Mouse (Mus musculus) lung, postnatal 0 days (tissue): ENCODE measurements at regions not wholly inside any gene's neighbourhood (a gene's known extent, or its start where the extent isn't known, plus 50 kb on each side); places are given as distances from the start of the nearest gene placed in this dataset.

Experiments
- ATAC-seq: fragments of 200-750 bp; cut with Nextera tagmentation; 2 replicates; pipeline ENCODE4 v1.8.0; 2017; ENCODE audit warnings: moderate library complexity
- DNase-seq: peaks from one replicate; pipeline ENCODE4 v3.0.0-alpha.2; 2016; ENCODE audit warnings: low spot score
- H3K27ac ChIP-seq: fragments of 300-500 bp; sonication (generic); 2 replicates; pipeline ENCODE4 v1.5.1; 2014; ENCODE audit warnings: antibody characterized with exemption, mild to moderate bottlenecking, low read length, mixed read lengths
- H3K27me3 ChIP-seq: fragments of 300-500 bp; sonication (generic); replicated peaks from 2 replicates; pipeline ENCODE4 v1.6.1; 2014; ENCODE audit warnings: low read length, mixed read lengths; ENCODE audit not compliant: insufficient read depth
- H3K36me3 ChIP-seq: fragments of 300-500 bp; sonication (generic); 2 replicates; pipeline ENCODE4 v1.6.1; 2014; ENCODE audit warnings: low read length, mixed read lengths; ENCODE audit not compliant: insufficient read depth
- H3K4me1 ChIP-seq: fragments of 300-500 bp; sonication (generic); 2 replicates; pipeline ENCODE4 v1.6.1; 2014; ENCODE audit warnings: antibody characterized with exemption, low read depth, low read length, mixed read lengths; ENCODE audit not compliant: insufficient read depth
- H3K4me2 ChIP-seq: fragments of 300-500 bp; sonication (generic); replicated peaks from 2 replicates; pipeline ENCODE4 v1.6.1; 2014; ENCODE audit warnings: low read depth, mild to moderate bottlenecking, low read length, moderate library complexity, mixed read lengths
- H3K4me3 ChIP-seq: fragments of 300-500 bp; sonication (generic); 2 replicates; pipeline ENCODE4 v1.5.1; 2014; ENCODE audit warnings: low read depth, low read length
- H3K9ac ChIP-seq: fragments of 300-500 bp; sonication (generic); replicated peaks from 2 replicates; pipeline ENCODE4 v1.6.1; 2014; ENCODE audit warnings: low read depth, mild to moderate bottlenecking
- H3K9me3 ChIP-seq: fragments of 300-500 bp; sonication (generic); 2 replicates; pipeline ENCODE4 v1.6.1; 2016; ENCODE audit warnings: low read length, mixed read lengths
- CTCF ChIP-seq: IDR thresholded peaks from 2 replicates; pipeline ENCODE4 v1.5.1; 2016; ENCODE audit warnings: antibody characterized with exemption, mild to moderate bottlenecking
- EP300 ChIP-seq: IDR thresholded peaks from 2 replicates; pipeline ENCODE4 v1.6.1; 2016; ENCODE audit warnings: antibody characterized with exemption, mild to moderate bottlenecking, control low read depth
- WGBS: fragments of 180-500 bp; shearing (Covaris S2); extraction: QIAGEN DNeasy Blood & Tissue Kit; methylation state at CpG from one replicate; pipeline ENCODE4 v1.1.7; 2014; 5-methylcytosine and 5-hydroxymethylcytosine counted together

DNA sequence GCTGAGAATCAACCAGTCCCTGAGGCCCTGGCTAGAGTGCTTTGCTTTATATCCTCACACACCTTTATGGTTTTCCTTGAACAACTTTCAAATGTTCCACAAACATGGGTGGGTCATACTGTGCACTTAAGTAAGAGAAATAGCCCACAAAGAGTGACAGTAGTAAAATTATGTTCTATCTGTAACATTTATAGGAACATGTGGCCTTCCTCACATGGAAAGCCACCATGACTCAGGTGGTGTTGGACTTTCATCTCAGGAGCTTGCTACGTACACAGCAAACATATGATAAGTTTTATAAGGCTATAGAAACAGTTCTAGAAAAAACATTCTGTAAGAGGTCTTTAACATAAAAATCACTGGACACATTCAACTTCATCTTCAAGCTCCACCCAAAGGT is 87.8 kb upstream of the Tle4 start:
- H3K9ac ChIP-seq: no peak overlapping the region
- no peak overlapping the region for H3K27ac ChIP-seq
- no peak overlapping the region for H3K4me3 ChIP-seq
- no peak overlapping the region for H3K4me2 ChIP-seq
- no peak for TF ChIP-seq EP300
- TF ChIP-seq CTCF: no peak
- H3K4me1 ChIP-seq: no peaks in the 10 kb centered on the region
- no peaks in the 10 kb centered on the region for H3K9me3 ChIP-seq
- H3K27me3 ChIP-seq: no peaks in the 10 kb centered on the region
- H3K36me3 ChIP-seq: no peaks in the 10 kb centered on the region
- ATAC-seq (no peak), DNase-seq (no peak)
- WGBS: 97% methylated on average over 1 of the region's 1 CpGs

DNA sequence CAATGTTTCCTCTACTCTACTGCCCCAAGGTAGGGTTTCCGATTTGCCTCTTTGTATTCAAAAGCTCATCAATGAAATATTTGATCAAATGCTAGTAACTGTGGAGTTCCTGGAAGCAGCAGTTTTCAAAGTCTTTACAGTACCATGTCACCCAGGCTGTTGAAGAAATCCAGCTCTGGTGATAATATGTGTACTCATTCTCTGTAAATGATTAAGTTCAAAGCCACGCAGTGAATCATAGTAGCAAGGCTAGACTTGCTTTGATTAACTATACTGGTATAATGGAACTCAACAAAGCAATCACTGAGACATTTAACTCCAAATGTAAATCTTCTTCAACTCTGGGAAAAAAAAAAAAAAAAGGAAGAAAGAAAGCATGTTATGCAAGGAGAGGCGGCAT is 86.8 kb upstream of the Tle4 start:
- Histone ChIP-seq H3K27ac (no peak overlapping the region), H3K9ac (no peak overlapping the region), H3K4me2 (no peak overlapping the region), H3K36me3 (no peaks in the 10 kb centered on the region), H3K9me3 (no peaks in the 10 kb centered on the region), H3K4me1 (no peaks in the 10 kb centered on the region), H3K27me3 (no peaks in the 10 kb centered on the region), H3K4me3 (no peak overlapping the region)
- WGBS: 82% methylated on average over 3 of the region's 3 CpGs
- ATAC-seq: no peak
- no peak for TF ChIP-seq CTCF
- no peak for TF ChIP-seq EP300
- no peak for DNase-seq

DNA sequence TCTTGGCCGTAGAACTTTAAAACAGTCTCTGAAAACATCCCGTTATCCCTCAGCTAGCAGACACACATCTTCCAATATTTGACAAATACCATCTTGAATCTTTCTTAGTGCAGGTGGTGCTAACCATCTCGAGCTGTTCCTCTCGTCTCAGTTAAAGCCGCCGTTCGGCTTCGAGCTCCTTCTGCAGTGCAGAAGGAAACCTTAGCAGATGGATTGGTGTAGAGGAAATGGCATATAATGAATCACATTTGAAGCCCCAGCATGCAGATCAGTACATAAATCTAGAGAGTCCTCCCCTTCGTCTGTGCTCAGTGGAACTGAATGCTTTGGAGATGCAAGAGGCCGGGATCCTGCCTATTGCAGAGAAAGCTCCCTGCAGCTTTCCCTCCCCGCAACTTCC is 83.5 kb upstream of the Tle4 start:
- ATAC-seq: no peak
- Histone ChIP-seq H3K4me3 (no peak overlapping the region), H3K36me3 (no peaks in the 10 kb centered on the region), H3K9me3 (no peaks in the 10 kb centered on the region), H3K27me3 (no peaks in the 10 kb centered on the region), H3K4me2 (no peak overlapping the region), H3K9ac (no peak overlapping the region), H3K4me1 (no peaks in the 10 kb centered on the region), H3K27ac (no peak overlapping the region)
- DNase-seq: no peak
- 53% methylated on average over 11 of the region's 11 CpGs for WGBS
- TF ChIP-seq EP300 (no peak), CTCF (no peak)

DNA sequence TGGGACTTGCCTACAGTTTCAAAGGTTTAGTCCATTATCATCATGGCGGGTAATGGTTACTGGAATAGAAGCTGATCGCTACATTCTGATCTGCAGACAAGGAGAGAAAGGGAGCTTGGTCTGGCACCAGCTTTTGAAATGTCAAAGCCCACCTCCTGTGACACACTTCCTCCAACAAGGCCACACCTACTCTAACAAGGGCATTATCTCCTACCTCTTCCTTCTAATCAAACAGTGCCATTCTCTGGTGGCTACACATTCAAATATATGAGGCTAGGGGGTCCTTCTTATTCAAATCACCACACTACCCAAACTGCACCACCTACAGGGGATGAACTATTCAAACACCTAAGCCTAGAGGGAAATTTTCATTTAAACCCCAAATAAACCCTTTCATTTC is 81.9 kb upstream of the Tle4 start:
- no peaks in the 10 kb centered on the region for H3K4me1 ChIP-seq
- H3K27ac ChIP-seq: no peak overlapping the region
- DNase-seq: no peak
- WGBS: 91% methylated on average over 2 of the region's 2 CpGs
- no peak overlapping the region for H3K4me3 ChIP-seq
- no peak overlapping the region for H3K4me2 ChIP-seq
- H3K36me3 ChIP-seq: no peaks in the 10 kb centered on the region
- H3K27me3 ChIP-seq: no peaks in the 10 kb centered on the region
- ATAC-seq: no peak
- TF ChIP-seq CTCF (no peak), EP300 (no peak)
- no peaks in the 10 kb centered on the region for H3K9me3 ChIP-seq
- H3K9ac ChIP-seq: no peak overlapping the region

DNA sequence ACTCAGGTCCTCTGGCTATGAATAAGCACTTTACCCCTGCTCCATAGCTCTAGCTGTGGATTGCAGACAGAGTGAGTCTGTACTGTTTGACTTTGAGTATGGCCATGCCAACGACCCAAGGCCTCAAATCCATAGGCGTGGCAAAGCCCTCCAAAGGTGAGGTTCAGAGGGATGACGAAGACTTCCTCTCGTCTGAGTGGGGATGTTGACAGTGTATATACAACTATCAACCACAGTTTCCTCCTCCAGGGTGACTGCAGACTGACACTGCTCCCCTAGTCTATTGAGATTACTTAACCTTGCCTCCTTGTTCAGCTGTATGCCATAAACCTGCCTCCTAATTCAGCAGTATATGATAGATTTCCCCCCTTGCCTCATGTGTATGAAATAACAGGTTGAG is 80.7 kb upstream of the Tle4 start:
- no peaks in the 10 kb centered on the region for H3K4me1 ChIP-seq
- H3K27me3 ChIP-seq: no peaks in the 10 kb centered on the region
- ATAC-seq (no peak), DNase-seq (no peak)
- no peak overlapping the region for H3K4me3 ChIP-seq
- WGBS: 46% methylated on average over 4 of the region's 4 CpGs
- no peaks in the 10 kb centered on the region for H3K9me3 ChIP-seq
- H3K36me3 ChIP-seq: no peaks in the 10 kb centered on the region
- H3K4me2 ChIP-seq: no peak overlapping the region
- no peak overlapping the region for H3K9ac ChIP-seq
- no peak overlapping the region for H3K27ac ChIP-seq
- TF ChIP-seq EP300: no peak
- no peak for TF ChIP-seq CTCF

DNA sequence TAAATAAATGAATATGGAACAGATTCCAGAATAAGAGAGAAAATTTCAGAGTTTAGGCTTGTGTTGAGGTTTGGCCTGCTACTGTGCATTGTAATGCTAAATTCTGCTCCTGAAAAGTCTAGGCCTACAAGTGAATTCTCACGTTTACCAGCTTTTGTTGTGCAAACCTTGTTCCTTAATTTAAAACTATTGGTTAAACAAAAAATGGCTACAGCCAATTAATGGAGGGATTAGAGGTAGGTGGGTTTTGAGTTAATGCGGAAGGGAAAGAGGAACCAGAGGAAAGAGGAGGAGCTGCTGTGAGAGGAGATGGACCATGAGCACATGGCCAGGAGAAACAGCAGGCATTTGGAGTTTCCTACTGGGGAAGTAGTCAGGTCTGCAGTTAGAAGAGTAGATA is 79.1 kb upstream of the Tle4 start:
- TF ChIP-seq CTCF: no peak
- no peak for TF ChIP-seq EP300
- DNase-seq (no peak), ATAC-seq (no peak)
- H3K27me3 ChIP-seq: no peaks in the 10 kb centered on the region
- H3K4me2 ChIP-seq: no peak overlapping the region
- no peak overlapping the region for H3K4me3 ChIP-seq
- no peaks in the 10 kb centered on the region for H3K4me1 ChIP-seq
- H3K27ac ChIP-seq: no peak overlapping the region
- H3K36me3 ChIP-seq: no peaks in the 10 kb centered on the region
- no peak overlapping the region for H3K9ac ChIP-seq
- WGBS: 77% methylated on average over 2 of the region's 2 CpGs
- no peaks in the 10 kb centered on the region for H3K9me3 ChIP-seq

DNA sequence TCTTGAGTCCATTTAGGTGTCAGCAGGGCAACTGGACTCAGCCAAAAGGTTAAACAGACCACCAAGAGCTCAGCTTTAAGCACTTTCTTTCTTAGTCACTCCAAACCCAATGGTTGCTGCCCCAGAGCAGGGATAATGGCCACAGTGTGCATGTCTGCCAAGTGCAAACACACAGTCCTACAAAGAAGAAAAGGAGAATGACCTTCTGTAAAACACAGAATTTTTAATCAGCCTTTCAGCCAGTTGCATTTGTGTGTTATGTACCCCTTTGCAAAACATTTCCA is 72.9 kb upstream of the Tle4 start:
- no peak overlapping the region for H3K4me2 ChIP-seq
- no peaks in the 10 kb centered on the region for H3K36me3 ChIP-seq
- H3K27ac ChIP-seq: no peak overlapping the region
- ATAC-seq (no peak), DNase-seq (no peak)
- H3K9ac ChIP-seq: no peak overlapping the region
- TF ChIP-seq EP300 (no peak), CTCF (no peak)
- peaks cover 3% of the 10 kb centered on the region; the same call in 1 of the 2 replicates for H3K4me1 ChIP-seq
- H3K9me3 ChIP-seq: no peaks in the 10 kb centered on the region
- no peak overlapping the region for H3K4me3 ChIP-seq
- H3K27me3 ChIP-seq: no peaks in the 10 kb centered on the region
